Mouse (Mus musculus) lung, adult 2 months (tissue): Measurements from ENCODE around the gene Epha7.

Experiments used
- CTCF ChIP-seq: fragments of 200-500 bp; IDR thresholded peaks from 2 replicates; pipeline ENCODE4 v1.5.1; 2011; ENCODE audit warnings: mild to moderate bottlenecking, low read length, control low read depth; ENCODE audit not compliant: insufficient read depth
- POLR2A ChIP-seq: fragments of 200-500 bp; IDR thresholded peaks from 2 replicates; pipeline ENCODE4 v1.6.1; 2011; ENCODE audit warnings: low read depth, mild to moderate bottlenecking, control low read depth, low read length, borderline replicate concordance; ENCODE audit errors: extremely low read depth

GRCm38 (mm10) chr4:28850388-28850787 is 37.5 kb downstream of the Epha7 start:
- TF ChIP-seq POLR2A: no peak
- no peak for TF ChIP-seq CTCF
